Mouse (Mus musculus) spleen, postnatal 0 days (tissue): ENCODE measurements around the gene Rbm41. TPM values are rescaled to one million over a fixed set of nuclear protein-coding genes. Genes with fewer than 3 reads are reported as not detected.

Source experiments
- polyA plus RNA-seq: library from polyadenylated mRNA; unstranded; fragments of >200 nt; fragmentation: Nextera tagmentation; extraction: Ambion mirVana; gene quantifications from 2 replicates; pipeline ENCODE4 v1.2.1, GENCODE M21; 2015

Gene Rbm41
- 1.8 and 2.2 TPM in 2 replicates for polyA plus RNA-seq

DNA sequence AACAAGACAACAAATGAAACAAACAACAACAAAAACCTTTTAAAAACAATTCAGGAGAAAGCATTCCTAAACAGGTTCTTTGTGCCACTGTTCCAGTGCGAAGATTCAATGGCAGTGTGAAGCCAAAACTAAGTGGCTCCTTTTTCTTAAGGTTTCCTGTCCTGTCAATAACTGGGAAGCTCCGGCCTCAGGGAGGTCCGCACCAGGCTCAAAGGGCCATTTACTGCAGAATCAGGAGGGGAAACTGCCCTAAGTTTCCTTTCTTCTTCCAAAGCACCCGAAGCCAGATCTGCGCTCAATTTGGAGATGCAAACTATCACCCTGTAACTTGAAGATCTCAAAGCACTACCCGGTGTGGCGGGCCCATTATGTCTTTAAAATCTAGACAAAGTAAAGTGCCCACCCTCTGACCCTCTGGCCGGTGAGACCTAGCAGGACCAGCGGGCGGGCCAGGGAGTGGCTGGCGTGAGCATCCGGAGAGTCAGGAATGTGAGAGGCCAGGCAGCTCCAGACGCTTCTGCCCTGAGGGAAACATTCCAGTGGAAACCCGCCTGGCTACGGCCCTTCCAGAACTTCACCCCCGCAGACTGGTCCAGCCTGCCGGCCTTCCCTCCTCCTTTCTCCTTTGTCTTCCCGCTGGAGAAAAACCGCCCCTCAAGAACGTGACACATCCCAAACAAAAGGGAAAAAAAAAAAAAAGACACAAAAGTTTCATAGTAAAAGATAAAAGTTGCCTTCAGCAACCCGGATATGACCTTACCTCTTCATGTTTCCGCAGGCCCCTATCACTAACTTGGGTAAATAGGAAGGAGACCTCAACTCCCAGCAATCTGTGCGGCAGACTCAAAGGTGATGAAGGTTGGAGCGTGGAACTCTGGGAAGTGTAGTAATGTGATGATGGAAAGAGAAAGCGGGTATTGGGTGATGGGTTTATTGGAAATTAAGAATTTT, at the start of gene Rbm41:
Gene Rbm41, minus strand, starts transcription at position 856 of the 951 bp plus-strand sequence.

GRCm38 (mm10) chrX:139870938-139871791, 127.2 kb downstream of the Rbm41 start, which contains the start of gene Morc4:
Morc4 (minus strand) TSS chrX:139871677.

Other genes with a start within 250 kb of the Rbm41 start
- not detected in 2 replicates for gene Ripply1, start 216.2 kb downstream of the Rbm41 start, polyA plus RNA-seq
- gene Cldn2, start 197.8 kb downstream of the Rbm41 start, polyA plus RNA-seq: 0.06 and 0.11 TPM in 2 replicates
- 0.59 and 1.3 TPM in 2 replicates for gene Morc4, start 126.9 kb downstream of the Rbm41 start, polyA plus RNA-seq
- gene Nup62cl, start 64.1 kb upstream of the Rbm41 start, polyA plus RNA-seq: 0.16 and 0.29 TPM in 2 replicates
- not detected in 2 replicates for gene Pih1h3b, start 64.3 kb upstream of the Rbm41 start, polyA plus RNA-seq